Mouse (Mus musculus) adipose tissue, adult 10 weeks (tissue): ENCODE data around the gene Inmt. TPM values are rescaled to one million over a fixed set of nuclear protein-coding genes. Genes with fewer than 3 reads are reported as not detected.

Experiments
- polyA plus RNA-seq: library from polyadenylated mRNA; stranded (reverse); fragments of 350-450 nt; fragmentation: Illumina TruSeq; extraction: RNeasy Lipid Tissue Mini Kit (QIAGEN cat#74804); gene quantifications from one replicate; pipeline ENCODE4 v1.2.3, GENCODE M21; 2014; ENCODE audit warnings: low read depth, low replicate concordance

The Inmt gene
- 238 TPM for polyA plus RNA-seq

DNA sequence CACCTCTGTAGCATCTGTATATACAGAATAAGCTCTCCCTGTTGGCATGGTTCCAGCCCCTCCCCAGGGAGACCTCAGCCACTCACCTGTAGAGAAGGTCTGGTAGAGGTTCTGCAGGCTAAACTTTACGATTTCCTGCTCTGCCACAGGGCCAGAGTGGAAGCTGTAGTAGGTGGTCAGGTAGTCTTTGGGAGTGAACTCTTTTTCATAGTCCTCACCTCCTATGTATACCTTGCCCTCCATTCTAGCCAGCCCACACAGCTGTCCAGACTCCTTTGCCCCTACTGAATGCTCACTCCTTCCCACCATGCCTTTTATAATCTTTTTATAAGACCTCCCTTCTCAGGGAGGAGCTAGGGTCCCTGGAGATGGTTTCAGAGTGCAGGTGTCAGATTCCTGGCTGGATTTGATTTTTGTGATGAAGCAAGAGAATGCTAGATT is at the start of gene Inmt:
Inmt (minus strand) TSS at position 303 of the 441 bp plus-strand sequence.

GRCm38 (mm10) chr6:55202913-55203910 is 28.4 kb upstream of the Inmt start, which contains the start of gene Mindy4:
Mindy4 (plus strand) TSS chr6:55203383.

DNA sequence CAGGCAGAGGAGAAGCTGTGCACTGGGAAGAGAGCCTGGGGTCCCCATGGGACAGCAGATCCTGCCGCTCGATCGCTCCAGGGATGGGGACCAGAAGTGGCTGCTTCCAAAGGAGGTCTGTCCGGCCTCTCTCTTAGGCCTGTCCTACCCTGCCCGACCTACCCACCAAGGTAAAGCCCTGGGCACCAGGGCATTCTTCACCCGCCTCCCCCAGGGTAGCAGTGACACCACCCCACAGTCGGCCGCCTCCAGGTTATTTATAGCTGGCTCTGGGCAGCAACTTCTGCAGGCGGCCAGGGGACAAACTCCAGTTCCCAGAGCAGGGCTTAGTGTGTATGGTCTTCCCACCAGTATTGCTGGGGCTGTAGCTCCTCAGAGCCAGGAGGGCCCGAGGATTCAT is 42.0 kb downstream of the Inmt start, which contains the start of gene Crhr2:
Crhr2 (minus strand) TSS at position 223 of the 400 bp plus-strand sequence.

Other genes starting within 250 kb of the Inmt start
- 16.8 TPM for gene Nod1, start 202.4 kb downstream of the Inmt start, polyA plus RNA-seq
- 47.1 TPM for gene Ggct, start 182.1 kb downstream of the Inmt start, polyA plus RNA-seq
- 44.8 TPM for gene Gars, start 137.0 kb downstream of the Inmt start, polyA plus RNA-seq
- 0.36 TPM for gene Crhr2, start 42.0 kb downstream of the Inmt start, polyA plus RNA-seq
- gene Mindy4, start 28.3 kb upstream of the Inmt start, polyA plus RNA-seq: 12.7 TPM
- 221 TPM for gene Aqp1, start 161.4 kb upstream of the Inmt start, polyA plus RNA-seq
- gene Ghrhr, start 201.3 kb upstream of the Inmt start, polyA plus RNA-seq: 1.3 TPM